Mouse (Mus musculus): ENCODE results near the gene Elovl2. TPM values are rescaled to one million over a fixed set of nuclear protein-coding genes. Genes with fewer than 3 reads are reported as not detected.
A peak's percentile ranks its signal among the peaks of the same experiment; 100 is the strongest.
"Not testable (repeated sequence)": the region's sequence is repeated elsewhere in the genome, so short reads cannot be mapped to it uniquely, and the experiment has no call there.

Elovl2 gene
- total RNA-seq (2022) = under 1 TPM; 0.49 to 0.78 (median 0.52) TPM

- peak; percentile 17 for DNase-seq
Measured at GRCm38 (mm10) chr13:41220304-41220834, at the start of gene Elovl2. Gene Elovl2 (minus strand): TSS chr13:41220405.

GRCm38 (mm10) chr13:41267827-41268408 lies 47.7 kb upstream of the Elovl2 start:
- DNase-seq = no peak

- no peak for DNase-seq
Measured at GRCm38 (mm10) chr13:41263304-41264006, 43.2 kb upstream of the Elovl2 start.

- not testable (repeated sequence) for DNase-seq
Measured at GRCm38 (mm10) chr13:41261617-41262016, 41.4 kb upstream of the Elovl2 start.

GRCm38 (mm10) chr13:41257851-41258250 lies 37.6 kb upstream of the Elovl2 start:
- DNase-seq = no peak

- no peak for DNase-seq
Measured at GRCm38 (mm10) chr13:41256962-41257361, 36.8 kb upstream of the Elovl2 start.

- no peak for DNase-seq
Measured at GRCm38 (mm10) chr13:41256126-41256525, 35.9 kb upstream of the Elovl2 start.

- no peak for DNase-seq
Measured at GRCm38 (mm10) chr13:41252736-41253135, 32.5 kb upstream of the Elovl2 start.

GRCm38 (mm10) chr13:41252141-41252540 lies 31.9 kb upstream of the Elovl2 start:
- no peak for DNase-seq

- DNase-seq = no peak
Measured at GRCm38 (mm10) chr13:41251667-41252066, 31.5 kb upstream of the Elovl2 start.

- not testable (repeated sequence) for DNase-seq
Measured at GRCm38 (mm10) chr13:41251232-41251631, 31.0 kb upstream of the Elovl2 start.

- DNase-seq = no peak
Measured at GRCm38 (mm10) chr13:41250318-41250981, 30.2 kb upstream of the Elovl2 start.

GRCm38 (mm10) chr13:41249538-41250317 lies 29.5 kb upstream of the Elovl2 start, which contains the start of gene Smim13:
Gene Smim13 (plus strand): TSS chr13:41249844.
- peak; percentile 94 for DNase-seq

- peak; percentile 19 for DNase-seq
Measured at GRCm38 (mm10) chr13:41248751-41249520, 28.7 kb upstream of the Elovl2 start.

GRCm38 (mm10) chr13:41244306-41244830 lies 24.2 kb upstream of the Elovl2 start:
- no peak for DNase-seq

- DNase-seq = no peak
Measured at GRCm38 (mm10) chr13:41241557-41241956, 21.4 kb upstream of the Elovl2 start.

GRCm38 (mm10) chr13:41238805-41239130 lies 18.6 kb upstream of the Elovl2 start:
- no peak for DNase-seq

- no peak for DNase-seq
Measured at GRCm38 (mm10) chr13:41238035-41238804, 18.0 kb upstream of the Elovl2 start.

GRCm38 (mm10) chr13:41235845-41236741 lies 15.9 kb upstream of the Elovl2 start:
- no peak for DNase-seq

GRCm38 (mm10) chr13:41235181-41235580 lies 15.0 kb upstream of the Elovl2 start:
- no peak for DNase-seq

All from adrenal gland, adult 8-10 months (tissue).